In genomic region chr16:50437331-50437730, GRCm38 (mm10) we compare ENCODE assay signal across 19 mouse cellular contexts. TPM values are rescaled to one million over a fixed set of nuclear protein-coding genes. Genes with fewer than 3 reads are reported as not detected.
DNase-seq lines count a peak whose midpoint lies in the region.
"Had no signal": no experiment of that assay in that cellular context is flagged by ENCODE, and none has a peak within 500 bp of the region (broad histone marks: within the 10 kb centered on the region; RNA-seq: fewer than 3 reads in every experiment).

No protein-coding gene starts in this region.

- intact Hi-C loops in gastrocnemius, postnatal 14 days (cut with DNase I; ENCODE audit: low total_unique reads) = loop anchor here (10.0 kb wide), 1 partner anchor 87 kb away; no protein-coding TSS in a partner anchor
- intact Hi-C loops in left cerebral cortex, postnatal 10 days (cut with DNase I) = loop anchor here (10.0 kb wide), 2 partner anchors 247 to 297 kb away; no protein-coding TSS in a partner anchor

- H3K9me3 ChIP-seq in midbrain, embryonic 10.5 days (replicated peaks) = no peaks in the 10 kb centered on the region
- H3K9me3 ChIP-seq: embryonic facial prominence, embryonic 13.5 days; forebrain, embryonic 12.5 days; heart, embryonic 10.5 days; hindbrain, embryonic 12.5 days had no signal

- peaks cover 5% of the 10 kb centered on the region for H3K4me1 ChIP-seq in midbrain, embryonic 10.5 days
- H3K4me1 ChIP-seq: heart, embryonic 10.5 days; hindbrain, embryonic 12.5 days had no signal

- peak; percentile 11 for DNase-seq in thymus, postnatal 4 days
- no peak for DNase-seq in thymus, postnatal 14 days
- peak; percentile 93 for DNase-seq in ZHBTc4 (ENCODE audit: low read depth, low spot score)
- no peak for DNase-seq in gastrocnemius, postnatal 14 days
- no peak for DNase-seq in midbrain, embryonic 10.5 days (ENCODE audit: low spot score)
- DNase-seq in left cerebral cortex, postnatal 10 days (ENCODE audit: extremely low spot score in 1 of 2, low spot score in 2 of 2) = no peak
- DNase-seq: adrenal gland, postnatal 14 days; cerebellum, adult 18-20 months; cerebellum, adult 9-11 months; cerebellum, postnatal 36 days; forebrain, postnatal 0 days; heart, adult 18-20 months; heart, postnatal 10 days; heart, postnatal 4 days had no signal

- H3K4me3 ChIP-seq in macrophage (ENCODE audit: inconsistent target) = no peak overlapping the region
- H3K4me3 ChIP-seq in midbrain, embryonic 10.5 days = no peak overlapping the region
- H3K4me3 ChIP-seq: embryonic facial prominence, embryonic 13.5 days; forebrain, embryonic 12.5 days; heart, embryonic 10.5 days; hindbrain, embryonic 12.5 days had no signal

- WGBS in macrophage (ENCODE audit: missing documents) = 78% methylated on average over 2 of the region's 2 CpGs
- 41% methylated on average over 2 of the region's 2 CpGs for WGBS in midbrain, embryonic 10.5 days

- H3K36me3 ChIP-seq in macrophage (ENCODE audit: inconsistent target) = no peaks in the 10 kb centered on the region
- H3K36me3 ChIP-seq in midbrain, embryonic 10.5 days = no peaks in the 10 kb centered on the region
- H3K36me3 ChIP-seq: embryonic facial prominence, embryonic 13.5 days; forebrain, embryonic 12.5 days; heart, embryonic 10.5 days; hindbrain, embryonic 12.5 days had no signal

- H3K27me3 ChIP-seq in midbrain, embryonic 10.5 days (ENCODE audit: low read depth, poor library complexity, severe bottlenecking) = no peaks in the 10 kb centered on the region
- H3K27me3 ChIP-seq: embryonic facial prominence, embryonic 13.5 days; forebrain, embryonic 12.5 days; hindbrain, embryonic 12.5 days had no signal

- H3K79me2 ChIP-seq in macrophage (ENCODE audit: inconsistent target) = no peaks in the 10 kb centered on the region

- 0 out of 2 replicates have a peak overlapping the region, but pooled peaks have one; percentile 5 for H3K27ac ChIP-seq in macrophage
- no peak overlapping the region for H3K27ac ChIP-seq in midbrain, embryonic 10.5 days (replicated peaks)
- H3K27ac ChIP-seq: embryonic facial prominence, embryonic 13.5 days; forebrain, embryonic 12.5 days; heart, embryonic 10.5 days; hindbrain, embryonic 12.5 days had no signal

RNA-seq across cellular contexts. Expression of gene Bbx, which starts 5.1 kb away (rescaled TPM):
- total RNA-seq in macrophage (2018; cell fraction: chromatin; rRNA removed) = 100 to 1,000 TPM in 23 of 26 experiments, 10 to 100 TPM in 3; 52.6 to 207 (median 123) TPM
- 10 to 100 TPM; 36.9 to 54.8 (median 45.9) TPM for total RNA-seq in macrophage (2018; cell fraction: cytosol; rRNA removed)
- total RNA-seq in macrophage (2018; cell fraction: nucleus; rRNA removed) = 100 to 1,000 TPM in 4 of 26 experiments, 10 to 100 TPM in 22; 61.0 to 218 (median 82.0) TPM
- 17.5 to 23.0 TPM (median 17.8 TPM) in 3 replicates for polyA plus RNA-seq in macrophage (2018)
- total RNA-seq in gastrocnemius, postnatal 14 days (2021) = 1 to 10 TPM; 8.4 to 8.5 TPM
- polyA plus RNA-seq in midbrain, embryonic 10.5 days (2016; fragmentation: Nextera tagmentation; extraction: Ambion mirVana) = 30.0 and 32.8 TPM in 2 replicates
- total RNA-seq in left cerebral cortex, postnatal 10 days (2021) = 1 to 10 TPM; 8.8 to 9.3 TPM

Comparison
In these comparisons a context has a peak if more than half of its experiments do, and no peak if none do; other contexts are left out.
1. DNase-seq: peak in thymus, postnatal 4 days (single experiment) and ZHBTc4 (single experiment); none in thymus, postnatal 14 days (single experiment), gastrocnemius, postnatal 14 days (single experiment), midbrain, embryonic 10.5 days (single experiment) and left cerebral cortex, postnatal 10 days (0 of 2).